Mouse (Mus musculus) myocyte (in vitro differentiated cells): ENCODE measurements at regions not wholly inside any gene's neighbourhood (a gene's known extent, or its start where the extent isn't known, plus 50 kb on each side); places are given as distances from the start of the nearest gene placed in this dataset.

ENCODE experiments used
- E2F4 ChIP-seq: IDR thresholded peaks from one replicate; pipeline ENCODE4 v1.6.1; 2011; ENCODE audit warnings: mild to moderate bottlenecking, control low read depth, moderate library complexity; ENCODE audit not compliant: insufficient read depth
- MYOG ChIP-seq, 3 experiments: IDR thresholded peaks; one replicate each; pipeline ENCODE4 v1.6.1; 2011; ENCODE audit warnings: control low read depth in 2 of 3, low read depth in 2 of 3, mild to moderate bottlenecking in 2 of 3; ENCODE audit not compliant: insufficient read length in 2 of 3, control insufficient read depth in 1 of 3, insufficient read depth in 1 of 3
- POLR2A ChIP-seq: IDR thresholded peaks from one replicate; pipeline ENCODE4 v1.6.1; 2011; ENCODE audit warnings: low read depth, mild to moderate bottlenecking, control low read depth, moderate library complexity; ENCODE audit not compliant: insufficient read length
- TCF12 ChIP-seq: IDR thresholded peaks from one replicate; pipeline ENCODE4 v1.6.1; 2011; ENCODE audit warnings: mild to moderate bottlenecking, control low read depth; ENCODE audit not compliant: poor library complexity, insufficient read depth, severe bottlenecking
- USF1 ChIP-seq: IDR thresholded peaks from one replicate; pipeline ENCODE4 v1.6.1; 2011; ENCODE audit warnings: low read depth, mild to moderate bottlenecking, control low read depth, moderate library complexity

DNA sequence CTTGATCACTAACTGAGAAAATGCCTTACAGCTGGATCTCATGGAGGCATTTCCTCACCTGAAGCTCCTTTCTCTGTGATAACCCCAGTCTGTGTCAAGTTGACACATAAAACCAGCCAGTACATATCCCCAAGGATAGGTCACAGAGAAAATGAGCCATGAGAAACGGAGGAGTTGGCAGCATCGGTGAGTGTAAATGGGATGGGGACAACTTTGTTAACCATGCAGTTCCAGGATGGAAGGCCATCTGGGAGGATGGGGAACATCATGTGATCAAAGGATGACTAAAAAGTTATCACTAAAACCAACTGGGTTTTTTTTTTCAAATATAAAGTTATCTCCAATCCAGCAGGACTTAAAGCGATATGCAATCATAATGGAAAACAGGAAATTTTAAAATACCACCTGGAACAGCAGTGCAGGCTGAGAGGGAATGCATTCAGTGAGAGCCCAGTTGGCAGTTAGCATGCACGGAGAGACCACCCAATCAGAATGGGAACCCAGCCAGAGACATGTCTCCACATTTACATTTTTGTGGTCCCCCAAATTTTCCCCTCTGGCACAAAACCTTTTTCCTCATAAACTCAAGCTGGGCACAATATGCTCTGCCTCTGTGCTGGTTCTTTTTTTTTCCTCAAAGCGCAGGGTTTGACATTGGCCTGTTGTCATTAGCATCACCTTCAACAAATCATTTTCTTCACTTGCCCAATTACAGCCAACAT, 475.7 kb downstream of the Rapgef2 start:
- TF ChIP-seq POLR2A (no peak), MYOG (IDR thresholded peaks at IDR 0.05; ENCODE audit: control insufficient read depth in 1 of 3, insufficient read depth in 1 of 3, insufficient read length in 2 of 3, low read depth in 2 of 3) (no peak), E2F4 (no peak), TCF12 (no peak), USF1 (no peak)
